In the genomic region with DNA sequence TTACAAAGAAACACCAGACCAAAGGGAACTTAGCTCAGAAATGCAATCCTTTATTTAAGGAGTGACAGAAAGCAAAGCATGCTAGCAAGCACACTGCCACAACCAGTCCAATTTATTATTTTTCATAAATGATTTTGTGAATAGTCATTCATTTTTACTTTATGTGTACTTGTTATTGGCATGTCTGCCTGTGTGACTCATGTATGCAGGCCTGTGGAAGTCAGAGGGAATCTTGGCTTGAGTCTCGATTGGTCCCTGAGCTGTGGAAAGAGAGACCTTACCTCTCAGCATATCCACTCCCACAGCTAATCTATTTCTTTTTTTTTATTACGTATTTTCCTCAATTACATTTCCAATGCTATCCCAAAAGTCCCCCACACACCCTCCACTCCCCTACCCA, we compare ENCODE assay signal across 37 mouse cellular contexts. TPM values are rescaled to one million over a fixed set of nuclear protein-coding genes. Genes with fewer than 3 reads are reported as not detected.
"Had no signal": no experiment of that assay in that cellular context is flagged by ENCODE, and none has a peak within 500 bp of the region (broad histone marks: within the 10 kb centered on the region; RNA-seq: fewer than 3 reads in every experiment).

No protein-coding gene starts in this region.

- H3K4me1 ChIP-seq: hindbrain, embryonic 10.5 days; hindbrain, embryonic 12.5 days; intestine, embryonic 15.5 days; limb, embryonic 10.5 days; limb, embryonic 12.5 days; liver, embryonic 13.5 days had no signal

- DNase-seq: gastrocnemius, adult 2 months; gastrocnemius, postnatal 10 days; gastrocnemius, postnatal 25 days; heart, adult 2 months; heart, postnatal 14 days; heart, postnatal 4 days; kidney, adult 18-20 months; kidney, postnatal 10 days; kidney, postnatal 25 days; kidney, postnatal 4 days; liver; liver, embryonic 13.5 days had no signal

- H3K4me3 ChIP-seq: gastrocnemius, adult 2 months; heart, adult 2 months; heart, embryonic 13.5 days; heart, embryonic 15.5 days; hindbrain, embryonic 10.5 days; hindbrain, embryonic 12.5 days; intestine, embryonic 15.5 days; layer of hippocampus, adult 2 months; left cerebral cortex, adult 2 months; limb, embryonic 10.5 days; limb, embryonic 12.5 days; liver, embryonic 13.5 days had no signal

- H3K27ac ChIP-seq: gastrocnemius, adult 2 months; heart, adult 2 months; heart, embryonic 13.5 days; heart, embryonic 15.5 days; hindbrain, embryonic 10.5 days; hindbrain, embryonic 12.5 days; hindbrain, embryonic 14.5 days; intestine, embryonic 15.5 days; layer of hippocampus, adult 2 months; left cerebral cortex, adult 2 months; limb, embryonic 10.5 days; limb, embryonic 12.5 days; liver, embryonic 13.5 days had no signal

RNA-seq across cellular contexts. Expression of gene 1700025B11Rik, which starts 17.1 kb away (rescaled TPM):
- total RNA-seq: gastrocnemius, adult 2 months; gastrocnemius, postnatal 10 days; gastrocnemius, postnatal 25 days; gastrocnemius, postnatal 4 days; granulocyte monocyte progenitor cell, adult 5-6 weeks; heart, adult 2 months; heart, postnatal 14 days; heart, postnatal 4 days; layer of hippocampus, adult 2 months; layer of hippocampus, postnatal 10 days; layer of hippocampus, postnatal 25 days; left cerebral cortex, adult 2 months; left cerebral cortex, postnatal 14 days; left cerebral cortex, postnatal 36 days had no signal
- polyA plus RNA-seq: heart, adult 2 months; heart, embryonic 11.5 days; heart, embryonic 13.5 days; heart, embryonic 15.5 days; heart, postnatal 0 days; hindbrain, embryonic 10.5 days; hindbrain, embryonic 12.5 days; hindbrain, embryonic 14.5 days; hindbrain, embryonic 16.5 days; inflammation-experienced regulatory T-cells, adult 6 months; intestine, embryonic 15.5 days; intestine, postnatal 0 days; kidney, embryonic 14.5 days; kidney, embryonic 16.5 days; limb, embryonic 10.5 days; limb, embryonic 12.5 days; limb, embryonic 14.5 days; liver, embryonic 11.5 days; liver, embryonic 13.5 days had no signal

RNA-seq across cellular contexts. Expression of gene Apol10b, which starts 17.1 kb away (rescaled TPM):
- total RNA-seq: granulocyte monocyte progenitor cell, adult 5-6 weeks; heart, postnatal 4 days; layer of hippocampus, adult 2 months; left cerebral cortex, postnatal 14 days had no signal
- polyA plus RNA-seq: heart, embryonic 11.5 days; heart, embryonic 13.5 days; hindbrain, embryonic 10.5 days; hindbrain, embryonic 14.5 days; hindbrain, embryonic 16.5 days; limb, embryonic 12.5 days; liver, embryonic 11.5 days; liver, embryonic 13.5 days had no signal

RNA-seq across cellular contexts. Expression of gene Gm36245, which starts 20.3 kb away (rescaled TPM):
- total RNA-seq: gastrocnemius, adult 2 months; gastrocnemius, postnatal 10 days; gastrocnemius, postnatal 25 days; gastrocnemius, postnatal 4 days; granulocyte monocyte progenitor cell, adult 5-6 weeks; heart, adult 2 months; heart, postnatal 14 days; heart, postnatal 4 days; layer of hippocampus, adult 2 months; layer of hippocampus, postnatal 10 days; layer of hippocampus, postnatal 25 days; left cerebral cortex, adult 2 months; left cerebral cortex, postnatal 14 days; left cerebral cortex, postnatal 36 days had no signal
- polyA plus RNA-seq: heart, embryonic 11.5 days; heart, embryonic 13.5 days; heart, embryonic 15.5 days; heart, postnatal 0 days; hindbrain, embryonic 10.5 days; hindbrain, embryonic 12.5 days; hindbrain, embryonic 14.5 days; hindbrain, embryonic 16.5 days; inflammation-experienced regulatory T-cells, adult 6 months; intestine, embryonic 15.5 days; intestine, postnatal 0 days; kidney, embryonic 14.5 days; kidney, embryonic 16.5 days; limb, embryonic 10.5 days; limb, embryonic 12.5 days; limb, embryonic 14.5 days; liver, embryonic 11.5 days; liver, embryonic 13.5 days had no signal

RNA-seq across cellular contexts. Expression of gene Apol7c, which starts 45.7 kb away (rescaled TPM):
- total RNA-seq: gastrocnemius, adult 2 months; gastrocnemius, postnatal 25 days; gastrocnemius, postnatal 4 days; heart, adult 2 months; heart, postnatal 4 days; layer of hippocampus, adult 2 months; layer of hippocampus, postnatal 10 days; layer of hippocampus, postnatal 25 days; left cerebral cortex, adult 2 months; left cerebral cortex, postnatal 14 days; left cerebral cortex, postnatal 36 days had no signal
- polyA plus RNA-seq: heart, adult 2 months; heart, embryonic 11.5 days; heart, embryonic 15.5 days; heart, postnatal 0 days; hindbrain, embryonic 10.5 days; hindbrain, embryonic 12.5 days; hindbrain, embryonic 14.5 days; hindbrain, embryonic 16.5 days; kidney, embryonic 14.5 days; kidney, embryonic 16.5 days; limb, embryonic 10.5 days; limb, embryonic 12.5 days; liver, embryonic 13.5 days had no signal
